Mouse (Mus musculus) spleen, postnatal 10 days (tissue): ENCODE data around the gene Gm4307.
"Not testable (repeated sequence)": the region's sequence is repeated elsewhere in the genome, so short reads cannot be mapped to it uniquely, and the experiment has no call there.

ENCODE experiments used
- DNase-seq, 2 experiments: peaks; one replicate each; pipeline ENCODE4 v3.0.0; 2021 to 2022; ENCODE audit warnings: low spot score in 2 of 2

Gene Gm4307

DNA sequence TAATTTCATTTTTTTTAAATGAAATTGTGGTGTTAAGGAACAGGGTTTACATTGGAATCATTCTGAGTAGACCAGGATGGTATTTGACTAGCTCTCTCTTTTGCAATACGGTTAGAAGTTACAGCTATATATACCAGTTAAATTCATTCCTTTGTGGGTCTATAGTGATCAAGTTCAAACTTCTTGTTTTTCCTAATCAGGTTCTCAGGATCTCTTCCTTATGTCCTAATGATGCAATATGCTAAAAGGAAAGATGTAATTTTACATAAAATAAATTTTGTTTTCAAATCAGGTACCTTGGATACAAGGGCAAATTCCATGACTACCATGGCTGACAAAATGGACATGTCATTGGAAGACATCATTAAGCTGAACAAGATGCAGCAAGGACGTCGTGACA, at the start of gene Gm4307:
Gm4307 (plus strand) TSS at position 301 of the 400 bp plus-strand sequence.
- not testable (repeated sequence) for DNase-seq

DNA sequence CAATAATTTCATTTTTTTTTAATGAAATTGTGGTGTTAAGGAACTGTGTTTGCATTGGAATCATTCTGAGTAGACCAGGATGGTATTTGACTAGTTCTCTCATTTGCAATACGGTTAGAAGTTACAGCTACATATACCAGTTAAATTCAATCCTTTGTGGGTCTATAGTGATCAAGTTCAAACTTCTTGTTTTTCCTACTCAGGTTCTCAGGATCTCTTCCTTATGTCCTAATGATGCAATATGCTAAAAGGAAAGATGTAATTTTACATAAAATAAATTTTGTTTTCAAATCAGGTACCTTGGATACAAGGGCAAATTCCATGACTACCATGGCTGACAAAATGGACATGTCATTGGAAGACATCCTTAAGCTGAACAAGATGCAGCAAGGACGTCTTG, 25.8 kb upstream of the Gm4307 start, which contains the start of gene Gm4301:
Gm4301 (plus strand) TSS at position 301 of the 400 bp plus-strand sequence.
- not testable (repeated sequence) for DNase-seq

DNA sequence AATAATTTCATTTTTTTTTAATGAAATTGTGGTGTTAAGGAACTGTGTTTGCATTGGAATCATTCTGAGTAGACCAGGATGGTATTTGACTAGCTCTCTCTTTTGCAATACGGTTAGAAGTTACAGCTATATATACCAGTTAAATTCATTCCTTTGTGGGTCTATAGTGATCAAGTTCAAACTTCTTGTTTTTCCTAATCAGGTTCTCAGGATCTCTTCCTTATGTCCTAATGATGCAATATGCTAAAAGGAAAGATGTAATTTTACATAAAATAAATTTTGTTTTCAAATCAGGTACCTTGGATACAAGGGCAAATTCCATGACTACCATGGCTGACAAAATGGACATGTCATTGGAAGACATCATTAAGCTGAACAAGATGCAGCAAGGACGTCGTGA, 20.6 kb upstream of the Gm4307 start, which contains the start of gene Gm4302:
Gm4302 (plus strand) TSS at position 301 of the 400 bp plus-strand sequence.
- DNase-seq, result not testable (repeated sequence)

DNA sequence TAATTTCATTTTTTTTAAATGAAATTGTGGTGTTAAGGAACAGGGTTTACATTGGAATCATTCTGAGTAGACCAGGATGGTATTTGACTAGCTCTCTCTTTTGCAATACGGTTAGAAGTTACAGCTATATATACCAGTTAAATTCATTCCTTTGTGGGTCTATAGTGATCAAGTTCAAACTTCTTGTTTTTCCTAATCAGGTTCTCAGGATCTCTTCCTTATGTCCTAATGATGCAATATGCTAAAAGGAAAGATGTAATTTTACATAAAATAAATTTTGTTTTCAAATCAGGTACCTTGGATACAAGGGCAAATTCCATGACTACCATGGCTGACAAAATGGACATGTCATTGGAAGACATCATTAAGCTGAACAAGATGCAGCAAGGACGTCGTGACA, 15.5 kb upstream of the Gm4307 start, which contains the start of gene Gm4303:
Gm4303 (plus strand) TSS at position 301 of the 400 bp plus-strand sequence.
- not testable (repeated sequence) for DNase-seq

DNA sequence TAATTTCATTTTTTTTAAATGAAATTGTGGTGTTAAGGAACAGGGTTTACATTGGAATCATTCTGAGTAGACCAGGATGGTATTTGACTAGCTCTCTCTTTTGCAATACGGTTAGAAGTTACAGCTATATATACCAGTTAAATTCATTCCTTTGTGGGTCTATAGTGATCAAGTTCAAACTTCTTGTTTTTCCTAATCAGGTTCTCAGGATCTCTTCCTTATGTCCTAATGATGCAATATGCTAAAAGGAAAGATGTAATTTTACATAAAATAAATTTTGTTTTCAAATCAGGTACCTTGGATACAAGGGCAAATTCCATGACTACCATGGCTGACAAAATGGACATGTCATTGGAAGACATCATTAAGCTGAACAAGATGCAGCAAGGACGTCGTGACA, 10.3 kb upstream of the Gm4307 start, which contains the start of gene Gm4305:
Gm4305 (plus strand) TSS at position 301 of the 400 bp plus-strand sequence.
- not testable (repeated sequence) for DNase-seq

DNA sequence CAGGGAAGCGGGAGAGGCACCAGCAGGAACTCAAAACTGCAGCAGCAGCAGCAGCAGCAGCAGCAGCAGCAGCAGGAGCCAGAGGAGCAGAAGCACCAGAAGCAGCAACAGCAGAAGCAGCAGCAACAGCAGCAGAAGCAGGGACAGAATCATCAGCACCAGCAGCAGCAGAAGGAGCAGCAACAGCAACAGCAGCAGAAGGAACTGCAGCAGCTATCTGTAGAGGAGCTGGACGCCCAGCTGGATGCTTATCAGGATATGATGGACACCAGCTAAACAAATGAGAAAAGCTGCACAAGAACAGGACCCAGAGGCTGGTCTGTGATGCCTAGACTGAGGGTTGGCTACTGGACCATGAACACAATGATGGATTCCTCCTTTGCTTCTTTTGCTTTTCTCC, 4.3 kb upstream of the Gm4307 start:
- peak; percentile 7 to 12 for DNase-seq

DNA sequence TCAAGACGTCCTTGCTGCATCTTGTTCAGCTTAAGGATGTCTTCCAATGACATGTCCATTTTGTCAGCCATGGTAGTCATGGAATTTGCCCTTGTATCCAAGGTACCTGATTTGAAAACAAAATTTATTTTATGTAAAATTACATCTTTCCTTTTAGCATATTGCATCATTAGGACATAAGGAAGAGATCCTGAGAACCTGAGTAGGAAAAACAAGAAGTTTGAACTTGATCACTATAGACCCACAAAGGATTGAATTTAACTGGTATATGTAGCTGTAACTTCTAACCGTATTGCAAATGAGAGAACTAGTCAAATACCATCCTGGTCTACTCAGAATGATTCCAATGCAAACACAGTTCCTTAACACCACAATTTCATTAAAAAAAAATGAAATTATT, 21.3 kb downstream of the Gm4307 start, which contains the start of gene Gm4312:
Gm4312 (minus strand) TSS at position 101 of the 400 bp plus-strand sequence.
- not testable (repeated sequence) for DNase-seq

DNA sequence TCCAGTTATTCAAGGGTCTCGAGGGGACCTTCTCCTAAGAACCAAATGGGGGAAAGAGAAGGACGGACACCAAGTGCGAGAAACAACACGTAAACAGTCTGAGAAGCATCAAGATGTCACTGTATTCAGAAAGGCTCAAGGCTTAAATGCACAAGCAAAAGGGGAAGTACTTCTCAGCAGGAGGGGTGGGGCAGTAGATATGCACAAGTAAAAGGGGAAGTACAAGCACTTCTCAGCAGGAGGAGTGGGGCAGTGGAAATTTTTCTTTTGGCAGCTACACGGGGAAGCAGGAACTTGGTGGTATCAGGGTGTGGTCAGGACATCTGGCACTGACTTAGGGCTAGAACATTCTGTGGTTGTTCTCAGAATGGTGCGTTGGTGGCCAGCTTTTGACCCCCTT, 41.2 kb downstream of the Gm4307 start:
- not testable (repeated sequence) for DNase-seq
